Mouse (Mus musculus) hindbrain, embryonic 11.5 days (tissue): Measurements from ENCODE around the gene Casr. TPM values are rescaled to one million over a fixed set of nuclear protein-coding genes. Genes with fewer than 3 reads are reported as not detected.

ENCODE experiments used
- ATAC-seq: fragments of 200-750 bp; cut with Nextera tagmentation; 2 replicates; pipeline ENCODE4 v1.8.0; 2017; ENCODE audit warnings: mild to moderate bottlenecking, moderate TSS enrichment, moderate library complexity; ENCODE audit not compliant: low FRiP score
- DNase-seq: peaks from one replicate; pipeline ENCODE4 v3.0.0-alpha.2; 2015; ENCODE audit warnings: low spot score
- H3K27ac ChIP-seq: fragments of 300-500 bp; sonication (generic); 2 replicates; pipeline ENCODE4 v1.5.1; 2014; ENCODE audit warnings: mild to moderate bottlenecking, low read depth, low read length
- H3K27me3 ChIP-seq: fragments of 300-500 bp; sonication (generic); 2 replicates; pipeline ENCODE4 v1.6.1; 2014; ENCODE audit warnings: mild to moderate bottlenecking, low read length, moderate library complexity, mixed read lengths; ENCODE audit not compliant: control insufficient read depth, insufficient read depth
- H3K36me3 ChIP-seq: fragments of 300-500 bp; sonication (generic); 2 replicates; pipeline ENCODE4 v1.6.1; 2014; ENCODE audit warnings: mild to moderate bottlenecking, low read length, moderate library complexity, mixed read lengths; ENCODE audit not compliant: control insufficient read depth, insufficient read depth
- H3K4me1 ChIP-seq: fragments of 300-500 bp; sonication (generic); replicated peaks from 2 replicates; pipeline ENCODE4 v1.6.1; 2014; ENCODE audit warnings: low read length, mixed read lengths; ENCODE audit not compliant: control insufficient read depth, insufficient read depth
- H3K4me2 ChIP-seq: fragments of 300-500 bp; sonication (generic); replicated peaks from 2 replicates; pipeline ENCODE4 v1.6.1; 2014; ENCODE audit warnings: mild to moderate bottlenecking, low read depth, low read length
- H3K4me3 ChIP-seq: fragments of 300-500 bp; sonication (generic); 2 replicates; pipeline ENCODE4 v1.5.1; 2014; ENCODE audit warnings: low read depth, low read length
- H3K9ac ChIP-seq: fragments of 300-500 bp; sonication (generic); 2 replicates; pipeline ENCODE4 v1.6.1; 2014; ENCODE audit warnings: low read depth, low read length
- H3K9me3 ChIP-seq: fragments of 300-500 bp; sonication (generic); 2 replicates; pipeline ENCODE4 v1.6.1; 2016; ENCODE audit warnings: low read length; ENCODE audit not compliant: control insufficient read depth
- WGBS: fragments of 180-500 bp; shearing (Covaris S2); extraction: QIAGEN DNeasy Blood & Tissue Kit; methylation state at CpG from one replicate; pipeline ENCODE4 v1.1.7; 2014; 5-methylcytosine and 5-hydroxymethylcytosine counted together
- polyA plus RNA-seq: library from polyadenylated mRNA; unstranded; fragments of >200 nt; fragmentation: Nextera tagmentation; extraction: Ambion mirVana; gene quantifications from 2 replicates; pipeline ENCODE4 v1.2.1, GENCODE M21; 2014

The Casr gene
- polyA plus RNA-seq, 1 experiment from 2014 or later = not detected

DNA sequence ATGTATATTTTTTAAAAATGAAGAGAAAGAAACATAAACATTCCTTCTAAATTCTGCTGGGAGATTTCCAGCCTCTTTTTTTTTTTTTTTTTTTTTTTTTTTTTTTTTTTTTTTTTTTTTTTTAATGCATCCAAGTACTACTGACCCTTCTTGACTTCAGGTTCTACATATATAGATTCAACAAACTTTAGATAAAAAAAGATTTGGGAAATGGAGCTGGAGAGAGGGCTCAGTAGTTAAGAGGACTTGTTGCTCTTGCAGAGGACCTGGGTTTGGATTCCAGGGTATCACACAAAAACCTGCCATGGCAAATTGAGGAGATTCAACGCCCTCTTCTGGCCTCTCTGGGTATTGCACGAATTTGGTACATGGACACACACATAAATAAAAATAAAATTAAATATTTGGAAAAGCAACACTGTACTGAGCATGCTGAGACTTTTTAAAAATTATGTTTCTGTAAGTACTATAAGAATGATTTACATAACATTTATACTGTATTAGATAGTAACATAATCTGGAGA, 91.9 kb downstream of the Casr start:
- ATAC-seq (no peak), DNase-seq (peak; percentile 67)
- H3K4me2 ChIP-seq = no peak overlapping the region
- no peak overlapping the region for H3K27ac ChIP-seq
- H3K36me3 ChIP-seq = no peaks in the 10 kb centered on the region
- H3K9me3 ChIP-seq = no peaks in the 10 kb centered on the region
- no peaks in the 10 kb centered on the region for H3K27me3 ChIP-seq
- H3K4me3 ChIP-seq = no peak overlapping the region
- H3K4me1 ChIP-seq = no peaks in the 10 kb centered on the region
- no peak overlapping the region for H3K9ac ChIP-seq
- 5% methylated on average over 2 of the region's 2 CpGs for WGBS

DNA sequence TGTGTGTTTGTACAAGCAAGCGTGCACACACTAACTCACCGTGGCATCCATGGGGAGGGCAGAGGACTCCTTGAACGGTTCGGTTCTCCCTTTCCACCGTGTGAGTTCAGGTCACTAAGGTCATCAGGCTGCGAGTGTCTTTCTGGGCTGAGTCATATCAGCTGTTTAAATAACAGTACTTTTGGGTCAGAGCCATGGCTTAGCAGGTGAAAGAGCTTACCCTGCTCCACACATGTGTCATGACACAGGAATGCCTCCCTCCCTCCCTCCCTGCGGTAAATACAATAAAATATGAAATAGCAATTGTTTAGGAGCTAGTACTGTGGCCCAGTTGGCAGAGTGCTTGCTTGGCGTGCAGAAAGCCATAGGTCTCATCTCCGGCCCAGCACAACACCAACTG, 92.6 kb downstream of the Casr start:
- WGBS = 89% methylated on average over 9 of the region's 9 CpGs
- Histone ChIP-seq H3K27me3 (no peaks in the 10 kb centered on the region), H3K4me3 (no peak overlapping the region), H3K27ac (no peak overlapping the region), H3K4me1 (no peaks in the 10 kb centered on the region), H3K9ac (no peak overlapping the region), H3K36me3 (no peaks in the 10 kb centered on the region), H3K9me3 (no peaks in the 10 kb centered on the region), H3K4me2 (no peak overlapping the region)
- DNase-seq (no peak), ATAC-seq (no peak)

DNA sequence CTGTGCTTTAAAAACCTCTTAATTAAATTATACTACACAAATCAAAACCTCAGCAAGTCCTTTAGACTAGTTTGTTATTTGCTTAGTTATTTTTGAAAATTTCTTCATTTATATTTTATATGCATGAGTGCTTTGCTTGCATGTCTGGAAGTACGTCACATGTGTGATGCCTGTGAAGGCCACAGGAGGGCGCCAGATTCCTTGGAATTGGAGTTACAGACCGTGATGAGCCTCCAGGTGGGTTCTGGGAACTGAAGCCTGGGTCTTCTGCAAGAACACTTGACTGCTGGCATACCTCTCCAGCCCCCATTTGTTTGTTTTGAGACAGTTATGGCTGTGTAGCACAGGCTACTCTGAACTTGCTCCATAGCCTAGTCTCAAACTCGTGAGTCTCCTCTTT, 93.1 kb downstream of the Casr start:
- Histone ChIP-seq H3K4me1 (no peaks in the 10 kb centered on the region), H3K4me3 (no peak overlapping the region), H3K9ac (no peak overlapping the region), H3K9me3 (no peaks in the 10 kb centered on the region), H3K4me2 (no peak overlapping the region), H3K36me3 (no peaks in the 10 kb centered on the region), H3K27me3 (no peaks in the 10 kb centered on the region), H3K27ac (no peak overlapping the region)
- DNase-seq = no peak
- 66% methylated on average over 4 of the region's 4 CpGs for WGBS
- no peak for ATAC-seq

DNA sequence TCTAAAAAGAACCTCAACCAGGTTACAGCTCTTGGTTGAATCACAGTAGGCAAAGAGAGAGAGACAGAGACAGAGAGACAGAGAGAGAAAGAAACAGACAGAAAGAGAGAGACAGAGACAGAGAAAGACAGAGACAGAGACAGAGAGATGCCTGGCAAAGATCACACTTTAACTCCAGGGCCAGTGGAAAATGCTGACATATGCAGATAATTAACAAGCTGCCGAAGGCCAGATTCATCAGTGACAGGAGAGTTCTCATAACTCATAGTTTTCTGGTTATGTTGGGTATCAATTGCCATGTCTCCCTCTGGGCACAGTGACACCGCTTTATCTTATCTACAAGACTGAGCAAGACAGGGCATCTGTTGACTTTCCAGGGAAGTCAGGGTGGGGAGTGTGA, 94.0 kb downstream of the Casr start:
- H3K9ac ChIP-seq = no peak overlapping the region
- H3K4me3 ChIP-seq = no peak overlapping the region
- H3K27ac ChIP-seq = no peak overlapping the region
- no peaks in the 10 kb centered on the region for H3K27me3 ChIP-seq
- 91% methylated on average over 2 of the region's 2 CpGs for WGBS
- H3K4me2 ChIP-seq = no peak overlapping the region
- H3K9me3 ChIP-seq = no peaks in the 10 kb centered on the region
- ATAC-seq = no peak
- DNase-seq = no peak
- no peaks in the 10 kb centered on the region for H3K36me3 ChIP-seq
- no peaks in the 10 kb centered on the region for H3K4me1 ChIP-seq

DNA sequence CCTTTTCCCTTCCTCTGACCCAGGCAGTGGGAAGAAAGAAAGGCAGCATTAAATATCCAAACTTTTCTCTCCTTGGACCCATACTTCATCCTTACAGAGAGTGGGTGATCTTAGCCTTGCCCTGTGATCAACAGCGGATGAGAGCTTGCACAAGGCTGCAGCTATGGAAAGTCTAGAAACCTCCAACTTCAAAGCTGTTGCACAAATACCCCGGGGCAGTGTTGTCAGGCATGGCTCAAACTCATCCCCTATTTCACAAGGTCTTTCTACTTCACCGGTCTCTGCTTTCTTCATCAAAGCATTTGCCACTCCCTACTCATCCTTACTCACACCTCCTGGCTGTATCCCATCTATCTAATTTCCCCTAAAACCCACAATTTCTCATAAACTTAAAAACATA, 96.5 kb downstream of the Casr start:
- Histone ChIP-seq H3K4me3 (no peak overlapping the region), H3K9me3 (no peaks in the 10 kb centered on the region), H3K4me2 (no peak overlapping the region)

DNA sequence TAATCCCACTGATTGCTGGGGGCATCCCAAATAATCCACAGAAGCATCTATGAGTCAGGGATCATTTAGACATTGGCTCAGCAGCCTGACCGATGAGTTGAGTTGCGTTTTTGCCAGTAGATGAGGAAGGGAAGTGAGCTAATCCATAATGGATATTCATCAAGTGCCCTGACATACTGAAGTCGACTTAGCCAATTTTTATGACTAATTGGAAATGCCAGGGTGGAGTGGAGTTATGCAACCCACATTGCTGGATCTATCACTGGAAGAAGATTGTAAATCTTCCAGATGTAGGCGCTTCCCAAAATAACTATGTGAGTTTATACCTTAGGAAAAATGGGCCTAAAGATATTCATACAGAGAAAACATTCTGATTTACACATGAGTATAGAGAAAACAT, 97.9 kb downstream of the Casr start:
- Histone ChIP-seq H3K27ac (no peak overlapping the region), H3K36me3 (no peaks in the 10 kb centered on the region), H3K27me3 (no peaks in the 10 kb centered on the region), H3K9ac (no peak overlapping the region), H3K9me3 (no peaks in the 10 kb centered on the region), H3K4me2 (no peak overlapping the region), H3K4me3 (no peak overlapping the region), H3K4me1 (no peaks in the 10 kb centered on the region)
- ATAC-seq (no peak), DNase-seq (no peak)
- WGBS = 92% methylated on average over 4 of the region's 4 CpGs

More for the DNA sequence above, 96.5 kb downstream of the Casr start:
- Histone ChIP-seq H3K27me3 (no peaks in the 10 kb centered on the region), H3K9ac (no peak overlapping the region), H3K36me3 (no peaks in the 10 kb centered on the region), H3K4me1 (no peaks in the 10 kb centered on the region), H3K27ac (no peak overlapping the region)
- 88% methylated on average over 3 of the region's 3 CpGs for WGBS
- no peak for ATAC-seq
- no peak for DNase-seq

DNA sequence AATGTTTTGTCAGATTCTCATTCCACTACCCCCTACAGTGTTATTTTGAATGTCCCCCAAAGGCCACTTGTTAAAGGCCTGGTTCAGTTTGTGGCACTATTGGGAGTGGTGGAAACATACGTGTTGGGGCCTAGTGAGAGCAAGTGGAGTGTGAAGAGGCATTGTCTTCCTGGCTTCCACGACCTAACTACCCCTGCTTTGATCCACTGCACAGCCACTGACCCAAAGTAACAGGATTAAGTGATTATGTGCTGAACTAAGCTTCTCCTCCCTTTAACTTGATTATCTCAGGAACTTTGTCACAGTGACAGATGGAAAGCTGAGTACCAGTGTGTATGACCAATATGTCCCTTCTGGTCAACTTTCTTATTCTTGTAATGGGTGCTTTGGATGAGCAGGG, 101.5 kb downstream of the Casr start:
- no peaks in the 10 kb centered on the region for H3K27me3 ChIP-seq
- no peak overlapping the region for H3K4me3 ChIP-seq
- whole genome bisulfite sequencing = 21% methylated on average over 2 of the region's 2 CpGs
- ATAC-seq (no peak), DNase-seq (no peak)
- no peak overlapping the region for H3K4me2 ChIP-seq
- no peak overlapping the region for H3K27ac ChIP-seq
- no peaks in the 10 kb centered on the region for H3K4me1 ChIP-seq
- H3K9ac ChIP-seq = no peak overlapping the region
- no peaks in the 10 kb centered on the region for H3K9me3 ChIP-seq
- H3K36me3 ChIP-seq = no peaks in the 10 kb centered on the region

DNA sequence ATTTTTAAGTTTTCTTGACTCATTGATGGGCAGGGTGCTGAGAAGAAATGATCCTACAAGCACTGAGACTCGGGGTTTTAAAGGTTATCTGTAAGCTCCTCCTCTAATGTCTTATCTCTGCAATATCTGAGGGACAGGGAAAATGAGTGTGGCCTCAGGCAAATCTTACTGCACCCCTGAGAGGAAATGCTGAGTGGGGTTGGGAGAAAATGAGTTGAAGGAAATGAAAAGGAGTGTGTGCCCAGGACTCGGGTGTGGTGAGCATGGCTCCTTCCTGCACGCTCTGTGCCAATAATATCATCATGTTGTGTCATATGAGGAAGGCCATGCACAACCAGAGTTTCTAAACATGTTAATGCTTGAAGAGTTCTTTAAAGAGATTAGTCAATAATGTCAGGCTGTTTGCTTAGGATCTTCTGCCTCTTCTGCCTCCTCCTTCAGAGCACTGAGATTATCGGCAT, 106.6 kb downstream of the Casr start, which contains the start of gene Stfa3:
Gene Stfa3, minus strand, starts transcription at position 51 of the 461 bp plus-strand sequence.
- Histone ChIP-seq H3K9me3 (no peaks in the 10 kb centered on the region), H3K4me2 (no peak within 1 kb of the TSS), H3K27ac (no peak within 1 kb of the TSS), H3K9ac (no peak within 1 kb of the TSS), H3K36me3 (no peaks in the 10 kb centered on the region), H3K4me1 (no peaks in the 10 kb centered on the region), H3K27me3 (no peaks in the 10 kb centered on the region), H3K4me3 (no peak within 1 kb of the TSS)
- WGBS = 92% methylated on average over 4 of the region's 4 CpGs
- no peak for DNase-seq
- ATAC-seq = no peak
